Mouse (Mus musculus): Measurements from ENCODE around the gene Dusp12. TPM values are rescaled to one million over a fixed set of nuclear protein-coding genes. Genes with fewer than 3 reads are reported as not detected.

The Dusp12 gene
- total and polyA plus RNA-seq, 3 experiments: 30.4 to 41.7 (median 30.9) TPM

- TF ChIP-seq RAD21 (IDR thresholded peaks at IDR 0.05; ENCODE audit: low read depth, low read length) (peak; percentile 67), MYC (IDR thresholded peaks at IDR 0.05; ENCODE audit: low read depth, low read length) (no peak), E2F4 (IDR thresholded peaks at IDR 0.05; ENCODE audit: insufficient replicate concordance, low read depth, low read length) (no peak), CTCF (conservative IDR thresholded peaks at IDR 0.05 in 1 of 2, IDR thresholded peaks at IDR 0.05 in 1 of 2; ENCODE audit: low read depth in 2 of 2, low read length in 2 of 2) (peak in 1 of 2 experiments; percentile 69; a peak in 2 of 4 replicates), ZKSCAN1 (IDR thresholded peaks at IDR 0.05; ENCODE audit: borderline replicate concordance, low read depth, low read length) (no peak), SMC3 (IDR thresholded peaks at IDR 0.05; ENCODE audit: low read depth, low read length) (peak; percentile 62), SIN3A (IDR thresholded peaks at IDR 0.05; ENCODE audit: low read length) (peak; percentile 50; the same call in 1 of the 2 replicates)
- Histone ChIP-seq H3K27ac (ENCODE audit: insufficient read depth, low read depth) (no peak overlapping the region), H3K27me3 (replicated peaks) (no peaks in the 10 kb centered on the region), H3K9ac (ENCODE audit: insufficient read depth, low read depth) (no peak overlapping the region), H3K4me2 (ENCODE audit: insufficient read depth, low read depth, poor library complexity, severe bottlenecking) (no peak overlapping the region), H3K9me3 (replicated peaks; ENCODE audit: low read length) (no peaks in the 10 kb centered on the region), H3K4me1 (ENCODE audit: control insufficient read depth in 1 of 2, insufficient read depth in 2 of 2) (peaks cover 0 to 14% of the 10 kb centered on the region in 2 experiments; a peak in 2 of 4 replicates), H3K36me3 (replicated peaks in 1 of 2; ENCODE audit: control insufficient read depth in 1 of 2, insufficient read depth in 1 of 2, low read length in 1 of 2) (peaks cover 53 to 73% of the 10 kb centered on the region in 2 experiments), H3K4me3 (replicated peaks in 1 of 3; ENCODE audit: low read depth in 2 of 3, low read length in 2 of 3, poor library complexity in 1 of 3) (no peak overlapping the region), H3K79me2 (replicated peaks; ENCODE audit: control insufficient read depth, extremely low read depth, insufficient read depth, poor library complexity, severe bottlenecking) (peaks cover 34% of the 10 kb centered on the region)
- DNase-seq (ENCODE audit: extremely low read depth): no peak
- in situ Hi-C loops (cut with MboI; ENCODE audit: low pct_ligation_motif_present, low pct_unique_long_range_greater_than_20kb, low sequenced_read_pairs): loop anchor here (25.0 kb wide), 1 partner anchor 202 kb away; the partner anchor contains the start of gene Olfml2b
- dilution Hi-C loops (cut with MboI; ENCODE audit: extremely low pct_ligation_motif_present, extremely low pct_unique_long_range_greater_than_20kb, low sequenced_read_pairs): no loop called here
Measured at GRCm38 (mm10) chr1:170839685-170840084, 45.7 kb downstream of the Dusp12 start.

- Histone ChIP-seq H3K36me3 (replicated peaks in 1 of 2; ENCODE audit: control insufficient read depth in 1 of 2, insufficient read depth in 1 of 2, low read length in 1 of 2) (peaks cover 63 to 81% of the 10 kb centered on the region in 2 experiments), H3K4me3 (replicated peaks in 1 of 3; ENCODE audit: low read depth in 2 of 3, low read length in 2 of 3, poor library complexity in 1 of 3) (no peak overlapping the region), H3K27ac (ENCODE audit: insufficient read depth, low read depth) (no peak overlapping the region), H3K79me2 (replicated peaks; ENCODE audit: control insufficient read depth, extremely low read depth, insufficient read depth, poor library complexity, severe bottlenecking) (peaks cover 42% of the 10 kb centered on the region), H3K9ac (ENCODE audit: insufficient read depth, low read depth) (no peak overlapping the region), H3K27me3 (replicated peaks) (no peaks in the 10 kb centered on the region), H3K4me1 (ENCODE audit: control insufficient read depth in 1 of 2, insufficient read depth in 2 of 2) (peaks cover 0 to 16% of the 10 kb centered on the region in 2 experiments; a peak in 2 of 4 replicates), H3K4me2 (ENCODE audit: insufficient read depth, low read depth, poor library complexity, severe bottlenecking) (no peak overlapping the region), H3K9me3 (replicated peaks; ENCODE audit: low read length) (no peaks in the 10 kb centered on the region)
- in situ Hi-C loops (cut with MboI; ENCODE audit: low pct_ligation_motif_present, low pct_unique_long_range_greater_than_20kb, low sequenced_read_pairs) (loop anchor here (25.0 kb wide), 1 partner anchor 197 kb away; the partner anchor contains the start of gene Olfml2b), dilution Hi-C loops (cut with MboI; ENCODE audit: extremely low pct_ligation_motif_present, extremely low pct_unique_long_range_greater_than_20kb, low sequenced_read_pairs) (no loop called here)
- no peak for DNase-seq (ENCODE audit: extremely low read depth)
- no peak for TF ChIP-seq USF1 (IDR thresholded peaks at IDR 0.05; ENCODE audit: low read depth, low read length)
- TF ChIP-seq MAX (IDR thresholded peaks at IDR 0.05; ENCODE audit: low read length): no peak
- no peak for TF ChIP-seq CHD1 (IDR thresholded peaks at IDR 0.05; ENCODE audit: low read depth, low read length)
- no peak for TF ChIP-seq BHLHE40 (IDR thresholded peaks at IDR 0.05; ENCODE audit: low read depth, low read length)
- TF ChIP-seq POLR2A (IDR thresholded peaks at IDR 0.05; ENCODE audit: low read depth, low read length): no peak; the same call in 1 of the 2 replicates
- no peak for TF ChIP-seq ELF1 (IDR thresholded peaks at IDR 0.05; ENCODE audit: low read depth, low read length)
- no peak for TF ChIP-seq MAFK (IDR thresholded peaks at IDR 0.05; ENCODE audit: insufficient replicate concordance, low read length)
Measured at GRCm38 (mm10) chr1:170834756-170835155, 50.6 kb downstream of the Dusp12 start.

- TF ChIP-seq RAD21 (IDR thresholded peaks at IDR 0.05; ENCODE audit: low read depth, low read length) (no peak), MAFK (IDR thresholded peaks at IDR 0.05; ENCODE audit: insufficient replicate concordance, low read length) (no peak), NELFE (IDR thresholded peaks at IDR 0.05; ENCODE audit: low read depth, low read length) (no peak), POLR2AphosphoS2 (IDR thresholded peaks at IDR 0.05; ENCODE audit: low read depth, low read length) (no peak), EP300 (IDR thresholded peaks at IDR 0.05; ENCODE audit: low read length) (no peak), MAZ (IDR thresholded peaks at IDR 0.05; ENCODE audit: low read depth, low read length) (no peak), BHLHE40 (IDR thresholded peaks at IDR 0.05; ENCODE audit: low read depth, low read length) (no peak), RCOR1 (conservative IDR thresholded peaks at IDR 0.05; ENCODE audit: low read depth, low read length) (no peak), USF2 (conservative IDR thresholded peaks at IDR 0.05; ENCODE audit: low read depth, low read length) (no peak), MAX (IDR thresholded peaks at IDR 0.05; ENCODE audit: low read length) (no peak), GABPA (IDR thresholded peaks at IDR 0.05; ENCODE audit: insufficient replicate concordance, low read depth, low read length) (no peak), UBTF (IDR thresholded peaks at IDR 0.05; ENCODE audit: low read depth, low read length) (no peak), MYC (IDR thresholded peaks at IDR 0.05; ENCODE audit: low read depth, low read length) (no peak), CHD2 (IDR thresholded peaks at IDR 0.05; ENCODE audit: low read length) (no peak), TCF12 (IDR thresholded peaks at IDR 0.05; ENCODE audit: low read depth, low read length) (no peak), ETS1 (conservative IDR thresholded peaks at IDR 0.05; ENCODE audit: low read depth, low read length) (no peak)
- Histone ChIP-seq H3K9me3 (replicated peaks; ENCODE audit: low read length) (no peaks in the 10 kb centered on the region), H3K4me2 (ENCODE audit: insufficient read depth, low read depth, poor library complexity, severe bottlenecking) (no peak overlapping the region), H3K79me2 (replicated peaks; ENCODE audit: control insufficient read depth, extremely low read depth, insufficient read depth, poor library complexity, severe bottlenecking) (peaks cover 39% of the 10 kb centered on the region), H3K27ac (ENCODE audit: insufficient read depth, low read depth) (no peak overlapping the region), H3K27me3 (replicated peaks) (no peaks in the 10 kb centered on the region), H3K36me3 (replicated peaks in 1 of 2; ENCODE audit: control insufficient read depth in 1 of 2, insufficient read depth in 1 of 2, low read length in 1 of 2) (peaks cover 48 to 78% of the 10 kb centered on the region in 2 experiments), H3K9ac (ENCODE audit: insufficient read depth, low read depth) (no peak overlapping the region), H3K4me3 (replicated peaks in 1 of 3; ENCODE audit: low read depth in 2 of 3, low read length in 2 of 3, poor library complexity in 1 of 3) (no peak overlapping the region), H3K4me1 (ENCODE audit: control insufficient read depth in 1 of 2, insufficient read depth in 2 of 2) (peaks cover 0 to 3% of the 10 kb centered on the region in 2 experiments; a peak in 1 of 4 replicates)
- in situ Hi-C loops (cut with MboI; ENCODE audit: low pct_ligation_motif_present, low pct_unique_long_range_greater_than_20kb, low sequenced_read_pairs): loop anchor here (25.0 kb wide), 1 partner anchor 192 kb away; the partner anchor contains the start of gene Olfml2b
- dilution Hi-C loops (cut with MboI; ENCODE audit: extremely low pct_ligation_motif_present, extremely low pct_unique_long_range_greater_than_20kb, low sequenced_read_pairs): no loop called here
- no peak for DNase-seq (ENCODE audit: extremely low read depth)
Measured at GRCm38 (mm10) chr1:170829781-170830180, 55.6 kb downstream of the Dusp12 start.

Measured in CH12.LX (cell line).